35 mouse cellular contexts compared by ENCODE assay signal in genomic region chr16:24791387-24791786, GRCm38 (mm10).
"Had no signal": no experiment of that assay in that cellular context is flagged by ENCODE, and none has a peak within 500 bp of the region (broad histone marks: within the 10 kb centered on the region; RNA-seq: fewer than 3 reads in every experiment).

No protein-coding gene starts in this region.

- H3K4me1 ChIP-seq: heart, embryonic 10.5 days; hindbrain, embryonic 10.5 days; hindbrain, embryonic 12.5 days; hindbrain, embryonic 13.5 days; hindbrain, embryonic 15.5 days; intestine, embryonic 15.5 days; kidney, embryonic 15.5 days had no signal

- H3K9me3 ChIP-seq: heart, embryonic 10.5 days; heart, embryonic 12.5 days; heart, embryonic 13.5 days; heart, embryonic 15.5 days; hindbrain, embryonic 10.5 days; hindbrain, embryonic 12.5 days; hindbrain, embryonic 13.5 days; hindbrain, embryonic 15.5 days; intestine, embryonic 15.5 days; kidney, embryonic 15.5 days had no signal

- H3K36me3 ChIP-seq: heart, embryonic 10.5 days; heart, embryonic 12.5 days; heart, embryonic 13.5 days; heart, embryonic 15.5 days; hindbrain, embryonic 10.5 days; hindbrain, embryonic 12.5 days; hindbrain, embryonic 13.5 days; hindbrain, embryonic 15.5 days; intestine, embryonic 15.5 days; kidney, embryonic 15.5 days had no signal

- H3K27ac ChIP-seq: heart, adult 2 months; heart, embryonic 10.5 days; heart, embryonic 13.5 days; heart, embryonic 15.5 days; hindbrain, embryonic 10.5 days; hindbrain, embryonic 12.5 days; hindbrain, embryonic 13.5 days; hindbrain, embryonic 14.5 days; hindbrain, embryonic 15.5 days; hindbrain, postnatal 0 days; intestine, embryonic 15.5 days; kidney, embryonic 15.5 days; kidney, postnatal 0 days; layer of hippocampus, adult 2 months had no signal

- ATAC-seq: hindbrain, embryonic 16.5 days; hindbrain, postnatal 0 days; inflammation-experienced regulatory T-cells, adult 6 months; intestine, embryonic 15.5 days; intestine, embryonic 16.5 days; intestine, postnatal 0 days had no signal

- H3K27me3 ChIP-seq: heart, embryonic 12.5 days; heart, embryonic 13.5 days; heart, embryonic 15.5 days; hindbrain, embryonic 12.5 days; hindbrain, embryonic 13.5 days; hindbrain, embryonic 15.5 days; intestine, embryonic 15.5 days; kidney, embryonic 15.5 days had no signal

- H3K4me2 ChIP-seq: heart, embryonic 11.5 days; heart, embryonic 12.5 days; heart, embryonic 13.5 days; heart, embryonic 15.5 days; hindbrain, embryonic 12.5 days; hindbrain, embryonic 13.5 days; hindbrain, embryonic 14.5 days; hindbrain, embryonic 15.5 days; intestine, embryonic 15.5 days; kidney, embryonic 15.5 days had no signal

- H3K4me3 ChIP-seq: heart, adult 2 months; heart, embryonic 10.5 days; heart, embryonic 12.5 days; heart, embryonic 13.5 days; heart, embryonic 15.5 days; hindbrain, embryonic 10.5 days; hindbrain, embryonic 12.5 days; hindbrain, embryonic 13.5 days; hindbrain, embryonic 15.5 days; intestine, embryonic 15.5 days; kidney, embryonic 15.5 days; layer of hippocampus, adult 2 months had no signal

- H3K9ac ChIP-seq: heart, embryonic 12.5 days; heart, embryonic 13.5 days; heart, embryonic 15.5 days; hindbrain, embryonic 12.5 days; hindbrain, embryonic 13.5 days; hindbrain, embryonic 14.5 days; hindbrain, embryonic 15.5 days; intestine, embryonic 15.5 days; kidney, embryonic 15.5 days had no signal

- DNase-seq: heart, adult 2 months; heart, postnatal 10 days; heart, postnatal 14 days; heart, postnatal 36 days; heart, postnatal 4 days; kidney, adult 11 months; kidney, adult 18-20 months; kidney, adult 2 months; kidney, adult 8-10 months; kidney, adult 9 months; kidney, postnatal 10 days; kidney, postnatal 14 days; kidney, postnatal 25 days; kidney, postnatal 36 days; kidney, postnatal 4 days; layer of hippocampus, adult 9-11 months had no signal
